Mouse (Mus musculus) myocyte (in vitro differentiated cells): ENCODE results near the gene Slc16a1. TPM values are rescaled to one million over a fixed set of nuclear protein-coding genes. Genes with fewer than 3 reads are reported as not detected.

ENCODE experiments used
- H3K27me3 ChIP-seq: one replicate; pipeline ENCODE4 v1.6.1; 2011; ENCODE audit not compliant: control insufficient read depth, insufficient read depth, insufficient read length
- H3K36me3 ChIP-seq: one replicate; pipeline ENCODE4 v1.6.1; 2011; ENCODE audit not compliant: control insufficient read depth, insufficient read depth
- H3K4me2 ChIP-seq: one replicate; pipeline ENCODE4 v1.6.1; 2011; ENCODE audit warnings: low read depth, control low read depth
- H3K4me3 ChIP-seq: one replicate; pipeline ENCODE4 v1.5.1; 2011; ENCODE audit warnings: mild to moderate bottlenecking, control low read depth, moderate library complexity
- H3K79me2 ChIP-seq: one replicate; pipeline ENCODE4 v1.6.1; 2011; ENCODE audit not compliant: control insufficient read depth, insufficient read depth
- H3ac ChIP-seq: one replicate; pipeline ENCODE4 v1.6.1; 2011; ENCODE audit not compliant: control insufficient read depth, insufficient read length
- CEBPB ChIP-seq: IDR thresholded peaks from 2 replicates; pipeline ENCODE4 v1.6.1; 2011; ENCODE audit warnings: mild to moderate bottlenecking, moderate library complexity; ENCODE audit not compliant: poor library complexity, insufficient read depth, severe bottlenecking
- E2F4 ChIP-seq: IDR thresholded peaks from one replicate; pipeline ENCODE4 v1.6.1; 2011; ENCODE audit warnings: mild to moderate bottlenecking, control low read depth, moderate library complexity; ENCODE audit not compliant: insufficient read depth
- MAX ChIP-seq: IDR thresholded peaks from one replicate; pipeline ENCODE4 v1.6.1; 2011; ENCODE audit warnings: low read depth, mild to moderate bottlenecking, control low read depth
- MYOD1 ChIP-seq, 3 experiments: IDR thresholded peaks; one replicate each; pipeline ENCODE4 v1.6.1; 2011; ENCODE audit warnings: control low read depth in 2 of 3, low read depth in 2 of 3, mild to moderate bottlenecking in 2 of 3, moderate library complexity in 1 of 3; ENCODE audit not compliant: insufficient read length in 2 of 3, control insufficient read depth in 1 of 3
- MYOG ChIP-seq, 3 experiments: IDR thresholded peaks; one replicate each; pipeline ENCODE4 v1.6.1; 2011; ENCODE audit warnings: control low read depth in 2 of 3, low read depth in 2 of 3, mild to moderate bottlenecking in 2 of 3; ENCODE audit not compliant: insufficient read length in 2 of 3, control insufficient read depth in 1 of 3, insufficient read depth in 1 of 3
- POLR2A ChIP-seq: IDR thresholded peaks from one replicate; pipeline ENCODE4 v1.6.1; 2011; ENCODE audit warnings: low read depth, mild to moderate bottlenecking, control low read depth, moderate library complexity; ENCODE audit not compliant: insufficient read length
- POLR2AphosphoS2 ChIP-seq: IDR thresholded peaks from one replicate; pipeline ENCODE4 v1.6.1; 2011; ENCODE audit warnings: low read depth, control low read depth; ENCODE audit not compliant: insufficient read length
- REST ChIP-seq: IDR thresholded peaks from one replicate; pipeline ENCODE4 v1.6.1; 2011; ENCODE audit warnings: mild to moderate bottlenecking, control low read depth, moderate library complexity; ENCODE audit not compliant: insufficient read depth, insufficient read length
- SRF ChIP-seq: IDR thresholded peaks from one replicate; pipeline ENCODE4 v1.6.1; 2011; ENCODE audit warnings: low read depth; ENCODE audit not compliant: control insufficient read depth, insufficient read length
- TCF12 ChIP-seq: IDR thresholded peaks from one replicate; pipeline ENCODE4 v1.6.1; 2011; ENCODE audit warnings: mild to moderate bottlenecking, control low read depth; ENCODE audit not compliant: poor library complexity, insufficient read depth, severe bottlenecking
- TCF3 ChIP-seq: IDR thresholded peaks from one replicate; pipeline ENCODE4 v1.6.1; 2011; ENCODE audit warnings: low read depth, control low read depth; ENCODE audit not compliant: insufficient read length
- USF1 ChIP-seq: IDR thresholded peaks from one replicate; pipeline ENCODE4 v1.6.1; 2011; ENCODE audit warnings: low read depth, mild to moderate bottlenecking, control low read depth, moderate library complexity
- polyA plus RNA-seq: library from polyadenylated mRNA; unstranded; fragments of >200 nt; fragmentation: generic; extraction: Trizol; gene quantifications from one replicate; pipeline ENCODE4 v1.2.1, GENCODE M21; 2012; ENCODE audit warnings: missing spikeins

Gene Slc16a1
- polyA plus RNA-seq, 1 experiment = 24.7 TPM

DNA sequence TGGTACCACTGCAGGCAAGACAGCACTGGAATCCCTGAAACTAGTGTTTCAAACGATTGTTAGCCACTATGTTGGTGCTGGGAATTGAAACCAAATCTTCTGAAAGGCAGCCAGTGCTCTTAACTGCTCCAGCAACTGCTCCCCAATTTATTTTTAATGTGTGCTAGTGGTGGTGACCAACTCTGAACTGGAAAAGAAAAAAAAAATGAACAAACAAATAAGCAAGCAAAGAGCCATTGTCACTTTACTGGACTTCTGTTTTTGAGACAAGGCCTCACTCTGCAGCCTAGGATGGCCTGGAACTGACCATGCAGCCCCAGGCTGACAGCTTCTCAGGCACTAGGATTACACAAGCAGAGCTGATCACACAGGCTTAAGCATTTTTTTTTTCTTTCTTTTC, 16.6 kb upstream of the Slc16a1 start:
- Histone ChIP-seq H3K27me3 (no peaks in the 10 kb centered on the region), H3K36me3 (no peaks in the 10 kb centered on the region), H3ac (no peak overlapping the region), H3K4me3 (no peak overlapping the region), H3K4me2 (no peak overlapping the region), H3K79me2 (no peaks in the 10 kb centered on the region)
- TF ChIP-seq E2F4 = no peak
- no peak for TF ChIP-seq REST
- no peak for TF ChIP-seq MAX
- TF ChIP-seq POLR2AphosphoS2 = no peak
- TF ChIP-seq TCF12 = no peak
- TF ChIP-seq MYOG (IDR thresholded peaks at IDR 0.05; ENCODE audit: control insufficient read depth in 1 of 3, insufficient read depth in 1 of 3, insufficient read length in 2 of 3, low read depth in 2 of 3) = no peak
- no peak for TF ChIP-seq SRF
- TF ChIP-seq MYOD1 (IDR thresholded peaks at IDR 0.05; ENCODE audit: control insufficient read depth in 1 of 3, insufficient read length in 2 of 3, low read depth in 2 of 3) = no peak
- TF ChIP-seq CEBPB = no peak

DNA sequence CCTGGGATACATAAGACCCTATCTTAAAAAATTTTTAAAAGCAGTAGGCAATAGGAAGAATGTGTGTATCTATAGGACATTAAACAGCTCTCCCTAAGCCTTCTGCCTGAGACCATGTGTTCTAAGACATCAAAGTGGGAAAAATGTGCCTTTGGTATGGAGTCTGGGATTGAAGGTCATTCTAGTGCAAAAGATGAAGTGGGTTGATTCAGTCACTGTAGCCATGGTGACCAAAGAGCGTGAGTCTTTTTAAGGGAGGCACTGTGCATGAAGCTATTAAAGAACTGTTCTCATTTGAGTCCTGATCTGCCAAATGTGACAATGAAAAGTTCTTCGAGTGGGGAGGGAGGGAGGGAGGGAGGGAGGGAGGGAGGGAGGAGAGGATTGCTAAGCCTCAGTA, 8.7 kb upstream of the Slc16a1 start:
- Histone ChIP-seq H3K79me2 (no peaks in the 10 kb centered on the region), H3K4me3 (no peak overlapping the region), H3K36me3 (no peaks in the 10 kb centered on the region), H3K4me2 (no peak overlapping the region), H3K27me3 (no peaks in the 10 kb centered on the region), H3ac (no peak overlapping the region)
- no peak for TF ChIP-seq E2F4
- TF ChIP-seq USF1 = no peak
- TF ChIP-seq MYOG (IDR thresholded peaks at IDR 0.05; ENCODE audit: control insufficient read depth in 1 of 3, insufficient read depth in 1 of 3, insufficient read length in 2 of 3, low read depth in 2 of 3) = no peak
- TF ChIP-seq REST = no peak
- no peak for TF ChIP-seq SRF
- TF ChIP-seq CEBPB = no peak
- no peak for TF ChIP-seq POLR2A
- TF ChIP-seq MYOD1 (IDR thresholded peaks at IDR 0.05; ENCODE audit: control insufficient read depth in 1 of 3, insufficient read length in 2 of 3, low read depth in 2 of 3) = no peak

DNA sequence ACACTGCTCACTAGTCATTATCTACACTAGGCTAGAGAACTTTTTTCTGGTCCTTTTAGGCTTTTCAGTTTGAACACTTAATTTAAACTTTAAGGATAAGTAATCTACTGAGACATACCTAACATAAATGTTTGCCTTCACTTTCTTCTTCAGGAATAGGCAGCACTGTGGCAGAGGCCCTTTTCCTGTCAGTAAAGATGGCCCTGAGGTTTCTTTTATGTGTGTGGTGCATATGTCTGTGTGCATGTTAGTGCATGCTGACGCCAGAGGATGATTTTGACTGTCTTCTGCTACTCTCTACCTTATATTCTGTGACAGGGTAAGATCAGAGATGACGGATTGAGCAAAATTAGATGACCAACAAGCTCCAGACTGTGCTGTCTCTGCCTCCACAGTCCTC, 7.5 kb upstream of the Slc16a1 start:
- TF ChIP-seq REST (no peak), POLR2A (no peak), E2F4 (no peak), CEBPB (no peak), SRF (no peak), MYOG (IDR thresholded peaks at IDR 0.05; ENCODE audit: control insufficient read depth in 1 of 3, insufficient read depth in 1 of 3, insufficient read length in 2 of 3, low read depth in 2 of 3) (no peak), TCF3 (no peak), TCF12 (no peak), MAX (no peak), POLR2AphosphoS2 (no peak), USF1 (no peak), MYOD1 (IDR thresholded peaks at IDR 0.05; ENCODE audit: control insufficient read depth in 1 of 3, insufficient read length in 2 of 3, low read depth in 2 of 3) (no peak)
- Histone ChIP-seq H3K4me2 (no peak overlapping the region), H3K79me2 (no peaks in the 10 kb centered on the region), H3ac (no peak overlapping the region), H3K36me3 (no peaks in the 10 kb centered on the region), H3K4me3 (no peak overlapping the region), H3K27me3 (no peaks in the 10 kb centered on the region)

DNA sequence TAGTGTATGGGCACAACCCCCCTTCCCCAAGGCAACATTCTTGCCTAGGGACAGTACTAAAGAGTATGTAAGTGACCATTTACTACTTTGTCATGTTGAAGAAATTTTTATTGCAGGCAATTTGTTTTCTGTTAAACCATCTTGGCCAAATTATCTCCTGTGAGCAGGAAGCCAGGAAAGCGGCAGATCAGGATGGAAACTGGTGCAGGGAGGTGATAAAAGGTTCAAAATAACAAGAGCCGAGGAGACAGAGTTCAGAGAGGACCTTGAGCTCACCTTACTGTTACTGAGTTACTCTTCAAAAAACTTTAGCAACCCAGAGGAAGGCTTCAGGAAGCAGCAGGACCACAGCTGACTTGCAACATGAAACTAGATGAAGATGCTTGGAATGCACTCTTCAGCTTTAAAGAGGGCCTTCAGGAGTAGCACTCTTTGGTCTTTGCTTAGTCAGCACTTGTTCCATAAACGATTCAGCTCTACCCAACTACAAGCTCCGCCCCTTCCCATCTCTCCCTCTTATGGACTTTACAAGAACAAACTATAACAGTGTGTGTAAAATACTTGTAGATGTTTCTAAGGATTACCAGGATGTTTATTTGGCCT, 5.8 kb upstream of the Slc16a1 start:
- TF ChIP-seq POLR2A = no peak
- TF ChIP-seq MYOD1 (IDR thresholded peaks at IDR 0.05; ENCODE audit: control insufficient read depth in 1 of 3, insufficient read length in 2 of 3, low read depth in 2 of 3) = no peak
- no peak for TF ChIP-seq USF1
- TF ChIP-seq MYOG (IDR thresholded peaks at IDR 0.05; ENCODE audit: control insufficient read depth in 1 of 3, insufficient read depth in 1 of 3, insufficient read length in 2 of 3, low read depth in 2 of 3) = no peak
- TF ChIP-seq SRF = no peak
- TF ChIP-seq POLR2AphosphoS2 = no peak
- TF ChIP-seq E2F4 = no peak
- no peak for TF ChIP-seq REST
- no peak for TF ChIP-seq TCF3
- TF ChIP-seq MAX = no peak
- no peak for TF ChIP-seq TCF12
- TF ChIP-seq CEBPB = no peak
- Histone ChIP-seq H3ac (no peak overlapping the region), H3K4me3 (no peak overlapping the region), H3K27me3 (no peaks in the 10 kb centered on the region), H3K36me3 (no peaks in the 10 kb centered on the region), H3K4me2 (no peak overlapping the region), H3K79me2 (peaks cover 14% of the 10 kb centered on the region)

DNA sequence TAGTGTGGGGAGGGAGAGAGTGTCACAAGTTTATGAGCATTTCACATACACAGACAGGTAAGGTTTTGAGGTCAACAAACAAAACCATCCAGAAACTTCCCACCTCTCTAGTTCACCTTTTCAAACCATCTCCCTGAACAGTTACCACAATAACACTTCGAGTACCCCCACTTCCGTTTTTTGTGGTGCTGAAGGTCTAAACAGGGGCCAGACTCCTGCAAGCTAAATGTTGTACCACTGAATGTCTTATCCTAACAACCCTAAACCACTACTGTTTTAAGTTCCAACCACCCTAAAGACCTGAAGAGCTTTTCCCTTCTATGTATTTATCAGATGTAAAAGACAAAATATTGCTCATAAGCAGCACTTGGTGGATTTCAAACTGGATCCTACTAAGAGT, 2.0 kb upstream of the Slc16a1 start:
- no peak for TF ChIP-seq REST
- no peak for TF ChIP-seq E2F4
- TF ChIP-seq SRF = no peak
- TF ChIP-seq TCF12 = no peak
- TF ChIP-seq POLR2A = no peak
- no peak overlapping the region for H3K4me3 ChIP-seq
- no peaks in the 10 kb centered on the region for H3K36me3 ChIP-seq
- peak overlapping the region; percentile 87 for H3K4me2 ChIP-seq
- no peak overlapping the region for H3ac ChIP-seq
- H3K79me2 ChIP-seq = peaks cover 42% of the 10 kb centered on the region
- H3K27me3 ChIP-seq = no peaks in the 10 kb centered on the region
